Mouse (Mus musculus): ENCODE data around the gene Fam71f1.

The Fam71f1 gene

GRCm38 (mm10) chr6:29318879-29319278, at the start of gene Fam71f1:
Fam71f1 (plus strand) TSS chr6:29319140.
- DNase-seq (ENCODE audit: inconsistent age in 2 of 2, low spot score in 1 of 2), result peak; percentile 75 to 82

- peak; percentile 23 to 63 for DNase-seq (ENCODE audit: inconsistent age in 2 of 2, low spot score in 1 of 2)
Observed at GRCm38 (mm10) chr6:29270961-29271360, 48.0 kb upstream of the Fam71f1 start.

- DNase-seq (ENCODE audit: inconsistent age in 2 of 2, low spot score in 1 of 2), result peak; percentile 95 to 97
Observed at GRCm38 (mm10) chr6:29272312-29273072, 46.4 kb upstream of the Fam71f1 start, which contains the start of gene Hilpda. Hilpda (plus strand) TSS chr6:29272488.

GRCm38 (mm10) chr6:29276746-29277145, 42.2 kb upstream of the Fam71f1 start:
- DNase-seq (ENCODE audit: inconsistent age in 2 of 2, low spot score in 1 of 2), result no peak

- DNase-seq (ENCODE audit: inconsistent age in 2 of 2, low spot score in 1 of 2), result peak; percentile 21 to 81
Observed at GRCm38 (mm10) chr6:29278513-29279267, 40.2 kb upstream of the Fam71f1 start.

GRCm38 (mm10) chr6:29279293-29279692, 39.6 kb upstream of the Fam71f1 start, which contains the start of gene Fam71f2:
Fam71f2 (plus strand) TSS chr6:29279593.
- DNase-seq (ENCODE audit: inconsistent age in 2 of 2, low spot score in 1 of 2), result no peak

GRCm38 (mm10) chr6:29280671-29281070, 38.3 kb upstream of the Fam71f1 start:
- no peak for DNase-seq (ENCODE audit: inconsistent age in 2 of 2, low spot score in 1 of 2)

- no peak for DNase-seq (ENCODE audit: inconsistent age in 2 of 2, low spot score in 1 of 2)
Observed at GRCm38 (mm10) chr6:29286870-29287269, 32.1 kb upstream of the Fam71f1 start.

GRCm38 (mm10) chr6:29287481-29287880, 31.5 kb upstream of the Fam71f1 start:
- no peak for DNase-seq (ENCODE audit: inconsistent age in 2 of 2, low spot score in 1 of 2)

GRCm38 (mm10) chr6:29287944-29288343, 31.0 kb upstream of the Fam71f1 start:
- peak in 1 of 2 experiments; percentile 52 for DNase-seq (ENCODE audit: inconsistent age in 2 of 2, low spot score in 1 of 2)

GRCm38 (mm10) chr6:29288651-29289050, 30.3 kb upstream of the Fam71f1 start:
- DNase-seq (ENCODE audit: inconsistent age in 2 of 2, low spot score in 1 of 2), result no peak

GRCm38 (mm10) chr6:29299112-29299511, 19.8 kb upstream of the Fam71f1 start:
- DNase-seq (ENCODE audit: inconsistent age in 2 of 2, low spot score in 1 of 2), result no peak

- no peak for DNase-seq (ENCODE audit: inconsistent age in 2 of 2, low spot score in 1 of 2)
Observed at GRCm38 (mm10) chr6:29303251-29303650, 15.7 kb upstream of the Fam71f1 start.

GRCm38 (mm10) chr6:29303726-29304125, 15.2 kb upstream of the Fam71f1 start:
- DNase-seq (ENCODE audit: inconsistent age in 2 of 2, low spot score in 1 of 2), result no peak

GRCm38 (mm10) chr6:29305462-29305861, 13.5 kb upstream of the Fam71f1 start:
- DNase-seq (ENCODE audit: inconsistent age in 2 of 2, low spot score in 1 of 2), result no peak

- DNase-seq (ENCODE audit: inconsistent age in 2 of 2, low spot score in 1 of 2), result no peak
Observed at GRCm38 (mm10) chr6:29308846-29309605, 9.9 kb upstream of the Fam71f1 start.

- DNase-seq (ENCODE audit: inconsistent age in 2 of 2, low spot score in 1 of 2), result no peak
Observed at GRCm38 (mm10) chr6:29313690-29314202, 5.2 kb upstream of the Fam71f1 start.

- DNase-seq (ENCODE audit: inconsistent age in 2 of 2, low spot score in 1 of 2), result no peak
Observed at GRCm38 (mm10) chr6:29317286-29317685, 1.7 kb upstream of the Fam71f1 start.

GRCm38 (mm10) chr6:29317941-29318340, 999 bp upstream of the Fam71f1 start:
- no peak for DNase-seq (ENCODE audit: inconsistent age in 2 of 2, low spot score in 1 of 2)

- DNase-seq (ENCODE audit: inconsistent age in 2 of 2, low spot score in 1 of 2), result no peak
Observed at GRCm38 (mm10) chr6:29321586-29321985, 2.6 kb downstream of the Fam71f1 start.

- DNase-seq (ENCODE audit: inconsistent age in 2 of 2, low spot score in 1 of 2), result no peak
Observed at GRCm38 (mm10) chr6:29322147-29322546, 3.2 kb downstream of the Fam71f1 start.

Data from adrenal gland, adult (tissue).